Mouse (Mus musculus) cerebral cortex, adult 2 months (tissue): Measurements from ENCODE around the gene Cers6.

Experiments used
- WGBS: fragments of 180-500 bp; shearing (Covaris S2); methylation state at CpG from one replicate; pipeline ENCODE4 v1.1.7; 2018; 5-methylcytosine and 5-hydroxymethylcytosine counted together

Gene Cers6

GRCm38 (mm10) chr2:69128321-69128720 lies 267.1 kb downstream of the Cers6 start:
- 84% methylated on average over 7 of the region's 7 CpGs for WGBS

GRCm38 (mm10) chr2:69128921-69129395 lies 267.7 kb downstream of the Cers6 start:
- 48% methylated on average over 10 of the region's 10 CpGs for WGBS

GRCm38 (mm10) chr2:69129425-69130210 lies 268.4 kb downstream of the Cers6 start:
- 86% methylated on average over 7 of the region's 7 CpGs for WGBS

- WGBS: 86% methylated on average over 3 of the region's 3 CpGs
These were observed 270.8 kb downstream of the Cers6 start for GRCm38 (mm10) chr2:69132046-69132445.

- 87% methylated on average over 5 of the region's 5 CpGs for WGBS
These were observed 271.3 kb downstream of the Cers6 start for GRCm38 (mm10) chr2:69132488-69133040.

- 86% methylated on average over 1 of the region's 1 CpGs for WGBS
These were observed 272.9 kb downstream of the Cers6 start for GRCm38 (mm10) chr2:69134186-69134585.

GRCm38 (mm10) chr2:69134937-69135336 lies 273.7 kb downstream of the Cers6 start:
- 71% methylated on average over 9 of the region's 9 CpGs for WGBS

GRCm38 (mm10) chr2:69135661-69136576 lies 274.7 kb downstream of the Cers6 start, which contains the start of gene Nostrin:
Gene Nostrin (plus strand): TSS chr2:69135800.
- 37% methylated on average over 15 of the region's 15 CpGs for WGBS

GRCm38 (mm10) chr2:69137406-69138084 lies 276.3 kb downstream of the Cers6 start:
- WGBS: 73% methylated on average over 10 of the region's 10 CpGs

- WGBS: 29% methylated on average over 4 of the region's 4 CpGs
These were observed 277.5 kb downstream of the Cers6 start for GRCm38 (mm10) chr2:69138759-69139158.

- 75% methylated on average over 2 of the region's 2 CpGs for WGBS
These were observed 279.0 kb downstream of the Cers6 start for GRCm38 (mm10) chr2:69140215-69140614.

GRCm38 (mm10) chr2:69140816-69141215 lies 279.6 kb downstream of the Cers6 start:
- 80% methylated on average over 4 of the region's 4 CpGs for WGBS

GRCm38 (mm10) chr2:69148691-69149090 lies 287.4 kb downstream of the Cers6 start:
- WGBS: 74% methylated on average over 3 of the region's 3 CpGs

- WGBS: 78% methylated on average over 10 of the region's 10 CpGs
These were observed 287.9 kb downstream of the Cers6 start for GRCm38 (mm10) chr2:69149154-69149553.

- 75% methylated on average over 5 of the region's 5 CpGs for WGBS
These were observed 289.6 kb downstream of the Cers6 start for GRCm38 (mm10) chr2:69150841-69151240.

- 78% methylated on average over 3 of the region's 3 CpGs for WGBS
These were observed 294.6 kb downstream of the Cers6 start for GRCm38 (mm10) chr2:69155861-69156260.

GRCm38 (mm10) chr2:69156283-69156682 lies 295.0 kb downstream of the Cers6 start:
- 55% methylated on average over 7 of the region's 7 CpGs for WGBS
